8 mouse cellular contexts compared by ENCODE assay signal in genomic region chr14:30951154-30951825, GRCm38 (mm10). TPM values are rescaled to one million over a fixed set of nuclear protein-coding genes. Genes with fewer than 3 reads are reported as not detected.
DNase-seq lines count a peak whose midpoint lies in the region; ATAC-seq and TF ChIP-seq lines count a peak whose summit lies in the region.

Gene Nek4, plus strand, starts transcription at chr14:30951377.

- peak within 1 kb of the TSS; percentile 93 for H3K4me3 ChIP-seq in bone marrow, adult 2 months (replicated peaks; ENCODE audit: control insufficient read depth, low read depth, low read length)
- peak within 1 kb of the TSS; percentile 71 for H3K4me3 ChIP-seq in embryonic facial prominence, embryonic 15.5 days (replicated peaks)
- H3K4me3 ChIP-seq in limb, embryonic 14.5 days (replicated peaks; ENCODE audit: low read length) = peak within 1 kb of the TSS; percentile 77
- peak within 1 kb of the TSS; percentile 68 for H3K4me3 ChIP-seq in midbrain, postnatal 0 days (ENCODE audit: low read depth, low read length)

- WGBS in bone marrow, adult 2 months = under 1% methylated on average over 57 of the region's 57 CpGs
- under 1% methylated on average over 57 of the region's 57 CpGs for WGBS in embryonic facial prominence, embryonic 15.5 days
- WGBS in limb, embryonic 14.5 days = 3% methylated on average over 57 of the region's 57 CpGs
- WGBS in midbrain, postnatal 0 days = under 1% methylated on average over 57 of the region's 57 CpGs

- H3K4me2 ChIP-seq in embryonic facial prominence, embryonic 15.5 days (replicated peaks) = peak within 1 kb of the TSS; percentile 62
- H3K4me2 ChIP-seq in limb, embryonic 14.5 days (replicated peaks; ENCODE audit: low read depth, low read length, severe bottlenecking) = peak within 1 kb of the TSS; percentile 69
- H3K4me2 ChIP-seq in midbrain, postnatal 0 days (ENCODE audit: low read depth, low read length, poor library complexity, severe bottlenecking) = peak within 1 kb of the TSS; percentile 82

- peak within 1 kb of the TSS; percentile 54 for H3K9ac ChIP-seq in embryonic facial prominence, embryonic 15.5 days
- H3K9ac ChIP-seq in limb, embryonic 14.5 days (ENCODE audit: low read depth, low read length, severe bottlenecking) = peak within 1 kb of the TSS; percentile 82
- peak within 1 kb of the TSS; percentile 75 for H3K9ac ChIP-seq in midbrain, postnatal 0 days (replicated peaks; ENCODE audit: low read length, poor library complexity, severe bottlenecking)

- no peaks in the 10 kb centered on the region for H3K36me3 ChIP-seq in embryonic facial prominence, embryonic 15.5 days
- H3K36me3 ChIP-seq in limb, embryonic 14.5 days (ENCODE audit: control insufficient read depth, insufficient read depth, low read length) = peaks cover 7% of the 10 kb centered on the region; the same call in 1 of the 2 replicates
- H3K36me3 ChIP-seq in midbrain, postnatal 0 days (ENCODE audit: insufficient read depth, low read length) = peaks cover 3% of the 10 kb centered on the region; the same call in 1 of the 2 replicates

- peak within 1 kb of the TSS; percentile 36; the same call in 1 of the 2 replicates for H3K27ac ChIP-seq in bone marrow, adult 2 months (ENCODE audit: control insufficient read depth, insufficient read depth, low read depth, low read length, poor library complexity)
- H3K27ac ChIP-seq in embryonic facial prominence, embryonic 15.5 days (replicated peaks) = peak within 1 kb of the TSS; percentile 61
- H3K27ac ChIP-seq in limb, embryonic 14.5 days (replicated peaks; ENCODE audit: low read depth, low read length) = peak within 1 kb of the TSS; percentile 69
- peak within 1 kb of the TSS; percentile 82 for H3K27ac ChIP-seq in midbrain, postnatal 0 days (ENCODE audit: low read depth, low read length)

- peak; percentile 98 for DNase-seq in 416B (ENCODE audit: low read depth)
- peak; percentile 98 for DNase-seq in heart, adult 8-10 months (ENCODE audit: low spot score)
- DNase-seq in kidney, adult 9 months = peak; percentile 98
- peak; percentile 98 for DNase-seq in limb, embryonic 14.5 days (ENCODE audit: low spot score)
- peak; percentile 99 for DNase-seq in midbrain, postnatal 0 days (ENCODE audit: low spot score)
- peak; percentile 93 to 95 for DNase-seq in spleen, postnatal 14 days (ENCODE audit: low spot score in 2 of 2)

- H3K27me3 ChIP-seq in embryonic facial prominence, embryonic 15.5 days = no peaks in the 10 kb centered on the region
- no peaks in the 10 kb centered on the region for H3K27me3 ChIP-seq in limb, embryonic 14.5 days (ENCODE audit: control insufficient read depth, insufficient read depth, low read length)
- no peaks in the 10 kb centered on the region for H3K27me3 ChIP-seq in midbrain, postnatal 0 days (ENCODE audit: insufficient read depth, low read length)

- peaks cover 1% of the 10 kb centered on the region; the same call in 1 of the 2 replicates for H3K4me1 ChIP-seq in bone marrow, adult 2 months (ENCODE audit: control insufficient read depth, insufficient read depth, low read length)
- peaks cover 10% of the 10 kb centered on the region for H3K4me1 ChIP-seq in embryonic facial prominence, embryonic 15.5 days
- peaks cover 3% of the 10 kb centered on the region; the same call in 1 of the 2 replicates for H3K4me1 ChIP-seq in limb, embryonic 14.5 days (ENCODE audit: control insufficient read depth, insufficient read depth, low read length)
- peaks cover 4% of the 10 kb centered on the region; the same call in 1 of the 2 replicates for H3K4me1 ChIP-seq in midbrain, postnatal 0 days (ENCODE audit: insufficient read depth, low read length)

- H3K9me3 ChIP-seq in embryonic facial prominence, embryonic 15.5 days (replicated peaks) = no peaks in the 10 kb centered on the region
- no peaks in the 10 kb centered on the region for H3K9me3 ChIP-seq in limb, embryonic 14.5 days (ENCODE audit: control insufficient read depth, low read length)
- H3K9me3 ChIP-seq in midbrain, postnatal 0 days (ENCODE audit: low read length) = no peaks in the 10 kb centered on the region

- ATAC-seq in embryonic facial prominence, embryonic 15.5 days (ENCODE audit: insufficient number of reproducible peaks, low FRiP score, low TSS enrichment, low read depth) = peak; percentile 99
- peak; percentile 98 for ATAC-seq in limb, embryonic 14.5 days (ENCODE audit: low FRiP score, low read depth)
- ATAC-seq in midbrain, postnatal 0 days (ENCODE audit: low FRiP score) = peak; percentile 99

- TF ChIP-seq POLR2A in bone marrow, adult 2 months (IDR thresholded peaks at IDR 0.05; ENCODE audit: borderline replicate concordance, control insufficient read depth, low read depth, low read length) = 0 out of 2 replicates have a peak, but pooled peaks have one; percentile 36
- TF ChIP-seq POLR2A in limb, embryonic 14.5 days (IDR thresholded peaks at IDR 0.05; ENCODE audit: borderline replicate concordance, extremely low read depth, insufficient read depth, insufficient read length) = peak; percentile 83; the same call in 1 of the 2 replicates

- no peak for TF ChIP-seq CTCF in bone marrow, adult 2 months (IDR thresholded peaks at IDR 0.05; ENCODE audit: control insufficient read depth, insufficient read depth, low read length)
- TF ChIP-seq CTCF in midbrain, postnatal 0 days (IDR thresholded peaks at IDR 0.05) = peak; percentile 64

RNA-seq across cellular contexts. Expression of gene Nek4, which starts in this region (rescaled TPM):
- polyA plus RNA-seq in bone marrow, adult 2 months (2011; ENCODE audit: insufficient read depth, insufficient read length, low replicate concordance, missing spikeins) = 1.6 and 5.9 TPM in 2 replicates
- 12.6 and 13.8 TPM in 2 replicates for polyA plus RNA-seq in embryonic facial prominence, embryonic 15.5 days (2015; fragmentation: Nextera tagmentation; extraction: Ambion mirVana)
- total RNA-seq in heart, adult 8-10 months (2022) = 1 to 10 TPM; 4.7 to 6.3 (median 5.3) TPM
- 8.0 TPM in 2 replicates for polyA plus RNA-seq in limb, embryonic 14.5 days (2012; rRNA removed)
- 8.8 and 8.9 TPM in 2 replicates for polyA plus RNA-seq in limb, embryonic 14.5 days (2014; fragmentation: Nextera tagmentation; extraction: Ambion mirVana)
- total RNA-seq in midbrain, postnatal 0 days (2014; rRNA removed) = 15.6 and 17.7 TPM in 2 replicates
- polyA plus RNA-seq in midbrain, postnatal 0 days (2015; fragmentation: Nextera tagmentation; extraction: Ambion mirVana) = 12.8 and 13.8 TPM in 2 replicates

Comparison
In these comparisons a context has a peak if more than half of its experiments do, and no peak if none do; other contexts are left out.
1. Peak in every context shown above with its lines: DNase-seq, ATAC-seq, H3K4me3 ChIP-seq and H3K27ac ChIP-seq.